Mouse (Mus musculus): ENCODE data around the gene Myo9b.

GRCm38 (mm10) chr8:71404951-71405351 is 132.4 kb downstream of the Myo9b start:
- no peak for TF ChIP-seq GATA1 (IDR thresholded peaks at IDR 0.05; ENCODE audit: borderline replicate concordance, low read length)
- no peak for TF ChIP-seq FLI1 (IDR thresholded peaks at IDR 0.05; ENCODE audit: low read length)

Data from megakaryocyte, embryonic 14.5 days (primary cell).